ENCODE assay signal across 25 mouse cellular contexts in the genomic region with DNA sequence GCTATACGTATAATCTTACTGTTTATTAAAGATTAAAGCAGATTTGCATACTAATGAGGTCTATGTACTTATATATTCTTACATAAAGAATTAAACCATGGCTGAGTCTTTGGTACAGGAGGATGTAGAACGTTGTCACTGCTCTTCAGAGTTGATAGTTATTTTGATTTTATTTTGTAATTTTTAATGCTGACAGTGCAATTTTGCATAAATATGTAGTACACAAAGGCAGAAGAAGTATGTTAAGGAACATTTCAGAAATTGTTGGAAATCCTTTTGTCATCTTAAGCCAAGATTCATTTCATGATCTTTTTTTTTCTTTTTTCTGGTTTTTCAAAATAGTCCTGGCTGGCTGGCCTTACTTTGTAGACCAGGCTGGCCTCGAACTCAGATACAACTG. TPM values are rescaled to one million over a fixed set of nuclear protein-coding genes. Genes with fewer than 3 reads are reported as not detected.
A peak's percentile ranks its signal among the peaks of the same experiment; 100 is the strongest.
DNase-seq lines count a peak whose midpoint lies in the region; TF ChIP-seq lines count a peak whose summit lies in the region.
"Had no signal": no experiment of that assay in that cellular context is flagged by ENCODE, and none has a peak within 500 bp of the region (broad histone marks: within the 10 kb centered on the region; RNA-seq: fewer than 3 reads in every experiment).

No protein-coding gene starts in this region.

- H3K4me1 ChIP-seq in CH12.LX (ENCODE audit: control insufficient read depth in 1 of 2, insufficient read depth in 2 of 2) (no peaks in the 10 kb centered on the region), ES-E14 (ENCODE audit: control insufficient read depth in 2 of 2, insufficient read depth in 2 of 2, low read length in 2 of 2, poor library complexity in 1 of 2) (peaks cover 0 to 12% of the 10 kb centered on the region in 2 experiments; a peak in 3 of 4 replicates), MEL (ENCODE audit: control insufficient read depth in 1 of 2, insufficient read depth in 2 of 2, low read length in 2 of 2) (no peaks in the 10 kb centered on the region; a peak in 1 of 4 replicates)

- TF ChIP-seq EP300 in CH12.LX (IDR thresholded peaks at IDR 0.05; ENCODE audit: low read length) (no peak), MEL (IDR thresholded peaks at IDR 0.05; ENCODE audit: low read depth in 1 of 2, low read length in 2 of 2) (no peak)

- no peak for TF ChIP-seq RAD21 in CH12.LX (IDR thresholded peaks at IDR 0.05; ENCODE audit: low read depth, low read length)
- TF ChIP-seq RAD21 in MEL (IDR thresholded peaks at IDR 0.05; ENCODE audit: low read depth, low read length): no peak

- intact Hi-C loops in left cerebral cortex, postnatal 10 days (cut with DNase I): no loop called here

- no peak for TF ChIP-seq POLR2A in CH12.LX (IDR thresholded peaks at IDR 0.05; ENCODE audit: low read depth, low read length)
- no peak for TF ChIP-seq POLR2A in MEL (IDR thresholded peaks at IDR 0.05; ENCODE audit: control insufficient read depth in 1 of 2, insufficient read depth in 1 of 2, low read depth in 1 of 2, low read length in 2 of 2, poor library complexity in 1 of 2)

- H3K9ac ChIP-seq in CH12.LX (ENCODE audit: insufficient read depth, low read depth) (no peak overlapping the region), ES-E14 (ENCODE audit: insufficient read depth, low read depth, low read length, poor library complexity, severe bottlenecking) (no peak overlapping the region), MEL (ENCODE audit: control insufficient read depth, low read depth, low read length, poor library complexity, severe bottlenecking) (no peak overlapping the region)

- H3K9me3 ChIP-seq in CH12.LX (replicated peaks; ENCODE audit: low read length) (no peaks in the 10 kb centered on the region), ES-E14 (ENCODE audit: control insufficient read depth, insufficient read depth, low read depth, low read length) (no peaks in the 10 kb centered on the region), MEL (replicated peaks; ENCODE audit: insufficient read depth, low read length) (no peaks in the 10 kb centered on the region)
- H3K9me3 ChIP-seq: G1E had no signal

- no peak for DNase-seq in CH12.LX (ENCODE audit: extremely low read depth)
- DNase-seq in ES-E14 (ENCODE audit: low read depth, low spot score): no peak
- DNase-seq in MEL (ENCODE audit: low read depth, low spot score): no peak
- DNase-seq in left cerebral cortex, postnatal 10 days (ENCODE audit: extremely low spot score in 1 of 2, low spot score in 2 of 2): no peak
- no peak for DNase-seq in frontal cortex, postnatal 36 days (ENCODE audit: low spot score in 2 of 2)
- DNase-seq in cerebellum, adult 8-10 months: no peak
- DNase-seq: adrenal gland, adult 2 months; adrenal gland, adult 8-10 months; adrenal gland, postnatal 10 days; adrenal gland, postnatal 14 days; adrenal gland, postnatal 25 days; adrenal gland, postnatal 36 days; B cell, adult 2 months; cerebellum, adult 11 months; cerebellum, adult 11-12 months; cerebellum, adult 18-20 months; cerebellum, adult 2 months; cerebellum, adult 9-10 months; cerebellum, adult 9-11 months had no signal

- H3K79me2 ChIP-seq in CH12.LX (replicated peaks; ENCODE audit: control insufficient read depth, extremely low read depth, insufficient read depth, poor library complexity, severe bottlenecking) (no peaks in the 10 kb centered on the region), MEL (ENCODE audit: control insufficient read depth, insufficient read depth, low read length, poor library complexity) (no peaks in the 10 kb centered on the region)

- H3K27ac ChIP-seq in CH12.LX (ENCODE audit: insufficient read depth, low read depth) (no peak overlapping the region), ES-E14 (ENCODE audit: insufficient read depth, low read depth, low read length, poor library complexity, severe bottlenecking) (no peak overlapping the region), MEL (ENCODE audit: control insufficient read depth, low read depth, low read length) (no peak overlapping the region)

- H3K4me3 ChIP-seq in CH12.LX (replicated peaks in 1 of 3; ENCODE audit: low read depth in 2 of 3, low read length in 2 of 3, poor library complexity in 1 of 3) (no peak overlapping the region), ES-E14 (ENCODE audit: insufficient read depth in 1 of 2, low read depth in 1 of 2, low read length in 2 of 2, poor library complexity in 1 of 2, severe bottlenecking in 1 of 2) (no peak overlapping the region), MEL (ENCODE audit: control insufficient read depth in 1 of 2, insufficient read depth in 1 of 2, low read depth in 2 of 2, low read length in 2 of 2) (no peak overlapping the region)

- H3K36me3 ChIP-seq in CH12.LX (replicated peaks in 1 of 2; ENCODE audit: control insufficient read depth in 1 of 2, insufficient read depth in 1 of 2, low read length in 1 of 2) (peaks cover 31 to 64% of the 10 kb centered on the region in 2 experiments), ES-E14 (ENCODE audit: control insufficient read depth, insufficient read depth, low read length, poor library complexity, severe bottlenecking) (no peaks in the 10 kb centered on the region; the same call in 1 of the 2 replicates), MEL (ENCODE audit: control insufficient read depth in 1 of 2, insufficient read depth in 2 of 2, low read length in 2 of 2) (peaks cover 0 to 23% of the 10 kb centered on the region in 2 experiments; a peak in 2 of 4 replicates)

- no peak overlapping the region for H3K4me2 ChIP-seq in CH12.LX (ENCODE audit: insufficient read depth, low read depth, poor library complexity, severe bottlenecking)

- no peak for TF ChIP-seq CTCF in CH12.LX (conservative IDR thresholded peaks at IDR 0.05 in 1 of 2, IDR thresholded peaks at IDR 0.05 in 1 of 2; ENCODE audit: low read depth in 2 of 2, low read length in 2 of 2)
- no peak for TF ChIP-seq CTCF in MEL (IDR thresholded peaks at IDR 0.05 in 2 of 3, conservative IDR thresholded peaks at IDR 0.05 in 1 of 3; ENCODE audit: control insufficient read depth in 1 of 3, insufficient read depth in 1 of 3, low read depth in 2 of 3, low read length in 3 of 3, poor library complexity in 1 of 3, severe bottlenecking in 1 of 3)

- H3K27me3 ChIP-seq in CH12.LX (replicated peaks) (no peaks in the 10 kb centered on the region), MEL (ENCODE audit: control insufficient read depth in 1 of 2, insufficient read depth in 2 of 2, low read length in 2 of 2) (no peaks in the 10 kb centered on the region)
- H3K27me3 ChIP-seq: Patski had no signal

- dilution Hi-C loops in CH12.LX (cut with MboI; ENCODE audit: extremely low pct_ligation_motif_present, extremely low pct_unique_long_range_greater_than_20kb, low sequenced_read_pairs): no loop called here

- in situ Hi-C loops in CH12.LX (cut with MboI; ENCODE audit: low pct_ligation_motif_present, low pct_unique_long_range_greater_than_20kb, low sequenced_read_pairs): no loop called here
- in situ Hi-C loops in ES-E14 (cut with MboI; ENCODE audit: low sequenced_read_pairs in 2 of 2, unreplicated experiment in 2 of 2): no loop called here

TF ChIP-seq in CH12.LX, 34 proteins besides CTCF, POLR2A, EP300 and RAD21 (continues in another document):
- TF ChIP-seq MAFK (IDR thresholded peaks at IDR 0.05; ENCODE audit: insufficient replicate concordance, low read length) (peak; percentile 95), IRF4 (IDR thresholded peaks at IDR 0.05; ENCODE audit: low read depth, low read length) (no peak), MYC (IDR thresholded peaks at IDR 0.05; ENCODE audit: low read depth, low read length) (no peak), MXI1 (IDR thresholded peaks at IDR 0.05; ENCODE audit: low read depth, low read length) (no peak)

TF ChIP-seq in ES-E14, 5 proteins besides CTCF, POLR2A, EP300 and RAD21:
- TF ChIP-seq MAFK (IDR thresholded peaks at IDR 0.05; ENCODE audit: insufficient read depth, low read depth, low read length) (peak; percentile 96), HCFC1 (IDR thresholded peaks at IDR 0.05; ENCODE audit: borderline replicate concordance, insufficient read depth, low read length) (no peak)

TF ChIP-seq in MEL, 35 proteins besides CTCF, POLR2A, EP300 and RAD21:
- TF ChIP-seq MAFK (IDR thresholded peaks at IDR 0.05; ENCODE audit: borderline replicate concordance, low read depth, low read length): peak; percentile 92; the same call in 1 of the 2 replicates
- no peak for TF ChIP-seq MAX (IDR thresholded peaks at IDR 0.05; ENCODE audit: low read length)

RNA-seq across cellular contexts. Expression of a gene that starts 17.1 kb away (rescaled TPM):
- 18.7 and 22.7 TPM in 2 replicates for total RNA-seq in CH12.LX (2012; rRNA removed)
- total RNA-seq in CH12.LX (2014; rRNA removed): 7.1 and 8.6 TPM in 2 replicates
- 23.9 and 26.1 TPM in 2 replicates for polyA plus RNA-seq in CH12.LX (2012; ENCODE audit: insufficient read length, low read depth)
- total RNA-seq in ES-E14 (2012; rRNA removed): 29.0 and 31.8 TPM in 2 replicates
- total RNA-seq in MEL (2012; rRNA removed): 20.1 and 23.7 TPM in 2 replicates
- polyA plus RNA-seq in MEL (2012; ENCODE audit: insufficient read depth in 1 of 2, insufficient read length in 2 of 2, low read depth in 1 of 2, low replicate concordance in 2 of 2, missing spikeins in 1 of 2): 100 to 1,000 TPM in 1 of 2 experiments, 10 to 100 TPM in 1; 54.1 to 400 TPM
- total RNA-seq in left cerebral cortex, postnatal 10 days (2021): 100 to 1,000 TPM; 100 TPM

RNA-seq across cellular contexts. Expression of a gene that starts 21.3 kb away (rescaled TPM):
- total RNA-seq in CH12.LX (2012; rRNA removed): not detected in 2 replicates
- total RNA-seq in CH12.LX (2014; rRNA removed): not detected in 2 replicates
- not detected in 2 replicates for polyA plus RNA-seq in CH12.LX (2012; ENCODE audit: insufficient read length, low read depth)
- 0.18 TPM in 1 of 2 replicates, not detected in the other for total RNA-seq in ES-E14 (2012; rRNA removed)
- 0.08 and 0.10 TPM in 2 replicates for total RNA-seq in MEL (2012; rRNA removed)
- under 1 TPM in 1 of 2 experiments, not detected in 1; 0.28 TPM for polyA plus RNA-seq in MEL (2012; ENCODE audit: insufficient read depth in 1 of 2, insufficient read length in 2 of 2, low read depth in 1 of 2, low replicate concordance in 2 of 2, missing spikeins in 1 of 2)
- not detected for total RNA-seq in left cerebral cortex, postnatal 10 days (2021)
- total RNA-seq: adrenal gland, adult 18-20 months; adrenal gland, adult 2 months; adrenal gland, postnatal 14 days; adrenal gland, postnatal 25 days; G1E had no signal
- polyA plus RNA-seq: activated CD4-positive, CD25-positive, alpha-beta regulatory T cell, adult 4 months; adrenal gland, adult 2 months; CD4-positive, CD25-positive, alpha-beta regulatory T cell, adult 4 months; G1E; Patski had no signal

RNA-seq across cellular contexts. Expression of a gene that starts 37.7 kb away (rescaled TPM):
- total RNA-seq in CH12.LX (2012; rRNA removed): not detected in 2 replicates
- not detected in 2 replicates for total RNA-seq in CH12.LX (2014; rRNA removed)
- not detected in 2 replicates for polyA plus RNA-seq in CH12.LX (2012; ENCODE audit: insufficient read length, low read depth)
- 0.16 and 0.22 TPM in 2 replicates for total RNA-seq in ES-E14 (2012; rRNA removed)
- total RNA-seq in MEL (2012; rRNA removed): 1.2 and 1.4 TPM in 2 replicates
- 1 to 10 TPM in 1 of 2 experiments, not detected in 1; 2.3 TPM for polyA plus RNA-seq in MEL (2012; ENCODE audit: insufficient read depth in 1 of 2, insufficient read length in 2 of 2, low read depth in 1 of 2, low replicate concordance in 2 of 2, missing spikeins in 1 of 2)
- not detected for total RNA-seq in left cerebral cortex, postnatal 10 days (2021)
- total RNA-seq: G1E had no signal
- polyA plus RNA-seq: activated CD4-positive, CD25-positive, alpha-beta regulatory T cell, adult 4 months; brain, embryonic 14.5 days; CD4-positive, CD25-positive, alpha-beta regulatory T cell, adult 4 months; cerebellum, adult 2 months; G1E; Patski had no signal
